Mouse (Mus musculus) lung, adult 2 months (tissue): Measurements from ENCODE around the gene Gorab. TPM values are rescaled to one million over a fixed set of nuclear protein-coding genes. Genes with fewer than 3 reads are reported as not detected.

Experiments
- DNase-seq: peaks from one replicate; pipeline ENCODE4 v3.0.0; 2022
- H3K4me1 ChIP-seq: fragments of 200-500 bp; 2 replicates; pipeline ENCODE4 v1.6.1; 2011; ENCODE audit warnings: low read length; ENCODE audit not compliant: control insufficient read depth, insufficient read depth
- H3K4me3 ChIP-seq: fragments of 200-500 bp; replicated peaks from 2 replicates; pipeline ENCODE3; 2011; ENCODE audit warnings: low read depth, mild to moderate bottlenecking, control low read depth, low read length; ENCODE audit errors: extremely low read depth
- CTCF ChIP-seq: fragments of 200-500 bp; IDR thresholded peaks from 2 replicates; pipeline ENCODE4 v1.5.1; 2011; ENCODE audit warnings: mild to moderate bottlenecking, low read length, control low read depth; ENCODE audit not compliant: insufficient read depth
- POLR2A ChIP-seq: fragments of 200-500 bp; IDR thresholded peaks from 2 replicates; pipeline ENCODE4 v1.6.1; 2011; ENCODE audit warnings: low read depth, mild to moderate bottlenecking, control low read depth, low read length, borderline replicate concordance; ENCODE audit errors: extremely low read depth
- WGBS: fragments of 180-500 bp; shearing (Covaris S2); methylation state at CpG from one replicate; pipeline ENCODE4 v1.1.7; 2018; 5-methylcytosine and 5-hydroxymethylcytosine counted together
- polyA plus RNA-seq: library from polyadenylated mRNA; depleted of rRNA; stranded (reverse); fragments of >200 nt; gene quantifications from 2 replicates; pipeline ENCODE4 v1.2.3, GENCODE M21; 2012

Gene Gorab
- polyA plus RNA-seq, 1 experiment, result 2.1 TPM

DNA sequence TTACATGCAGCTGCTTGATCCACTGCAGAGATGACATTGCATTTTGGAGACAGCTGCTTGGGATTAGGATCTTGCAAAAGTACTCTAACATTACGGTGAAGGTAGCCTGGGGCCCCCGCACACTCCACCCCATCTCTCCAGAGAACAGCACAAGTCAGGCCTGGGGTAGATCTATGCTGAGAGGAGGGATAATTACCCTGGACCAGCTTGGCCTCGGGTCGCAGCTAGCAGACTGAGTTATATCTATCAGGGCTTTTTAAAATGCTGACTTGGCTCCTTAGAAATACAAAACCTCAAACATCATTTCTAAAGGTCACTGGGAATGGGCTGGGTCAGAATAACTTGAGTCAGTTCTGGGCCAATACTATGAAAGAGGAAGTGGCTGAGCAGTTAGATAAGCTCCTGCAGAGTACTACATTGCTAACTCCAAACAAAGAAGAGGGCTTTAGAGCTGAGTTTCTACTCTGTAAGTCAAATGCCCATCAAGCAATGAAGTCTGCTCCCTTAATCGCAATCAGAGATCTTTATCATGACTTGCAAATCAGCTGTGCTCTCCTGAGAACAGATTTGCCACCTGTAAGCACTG lies 19.9 kb downstream of the Gorab start:
- no peak for DNase-seq
- H3K4me1 ChIP-seq, result no peaks in the 10 kb centered on the region; the same call in 1 of the 2 replicates
- no peak for TF ChIP-seq CTCF
- TF ChIP-seq POLR2A, result no peak
- 52% methylated on average over 5 of the region's 5 CpGs for WGBS
- no peak overlapping the region for H3K4me3 ChIP-seq

DNA sequence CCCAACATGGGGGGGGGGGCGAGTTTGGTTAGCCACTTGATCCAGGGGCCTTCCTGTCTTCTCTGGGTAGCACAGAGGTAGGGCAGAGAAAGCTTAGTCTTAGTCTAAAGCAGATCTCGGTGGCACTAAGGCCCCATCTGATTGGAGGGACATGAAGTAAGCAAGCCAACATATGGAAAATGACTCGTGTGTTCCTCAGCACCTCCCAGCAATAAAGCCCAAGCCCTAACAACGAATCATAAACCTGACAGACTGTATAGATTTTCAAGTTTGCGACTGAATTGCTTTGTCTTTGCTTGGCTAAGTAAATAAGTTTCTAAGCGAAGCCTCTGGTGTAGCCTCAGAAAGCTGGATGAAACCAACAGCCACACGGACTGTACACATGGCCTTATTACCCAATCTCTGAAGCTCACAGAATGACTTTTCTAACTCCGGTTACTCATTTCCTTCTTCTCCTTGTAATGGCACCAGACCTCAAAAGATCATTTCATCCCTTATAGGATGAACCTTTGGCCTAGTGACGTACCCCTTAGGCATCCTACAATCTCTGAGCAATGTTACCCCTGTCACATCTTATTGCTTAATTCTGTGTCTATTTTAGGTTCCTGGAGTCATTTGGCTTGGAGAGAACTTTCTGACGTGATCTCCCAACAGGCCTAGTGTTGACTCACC lies 21.3 kb downstream of the Gorab start:
- no peak for DNase-seq
- Histone ChIP-seq H3K4me1 (no peaks in the 10 kb centered on the region; the same call in 1 of the 2 replicates), H3K4me3 (no peak overlapping the region)
- 83% methylated on average over 10 of the region's 10 CpGs for WGBS
- no peak for TF ChIP-seq CTCF
- no peak for TF ChIP-seq POLR2A

DNA sequence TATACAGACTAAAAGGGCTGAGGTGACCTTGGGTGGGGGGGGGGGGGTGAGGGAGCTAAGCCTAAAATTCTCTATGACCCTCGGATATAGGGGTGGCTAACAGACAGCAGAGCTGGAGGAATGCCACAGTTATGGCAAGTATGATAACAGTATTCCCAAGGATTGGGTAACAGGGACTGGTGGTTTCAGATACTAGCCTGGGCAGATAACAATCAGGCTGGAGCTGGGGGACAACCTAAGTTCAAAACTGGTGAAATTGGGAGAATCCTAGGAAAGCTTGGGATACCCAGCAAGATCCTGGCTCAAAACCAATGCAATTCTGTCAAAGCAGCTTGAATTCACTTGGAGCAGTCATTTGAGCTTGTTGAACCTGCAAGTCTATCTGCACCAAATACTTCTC lies 22.9 kb downstream of the Gorab start:
- WGBS, result 50% methylated on average over 1 of the region's 1 CpGs
- Histone ChIP-seq H3K4me3 (no peak overlapping the region), H3K4me1 (no peaks in the 10 kb centered on the region; the same call in 1 of the 2 replicates)
- no peak for TF ChIP-seq CTCF
- TF ChIP-seq POLR2A, result no peak
- no peak for DNase-seq

DNA sequence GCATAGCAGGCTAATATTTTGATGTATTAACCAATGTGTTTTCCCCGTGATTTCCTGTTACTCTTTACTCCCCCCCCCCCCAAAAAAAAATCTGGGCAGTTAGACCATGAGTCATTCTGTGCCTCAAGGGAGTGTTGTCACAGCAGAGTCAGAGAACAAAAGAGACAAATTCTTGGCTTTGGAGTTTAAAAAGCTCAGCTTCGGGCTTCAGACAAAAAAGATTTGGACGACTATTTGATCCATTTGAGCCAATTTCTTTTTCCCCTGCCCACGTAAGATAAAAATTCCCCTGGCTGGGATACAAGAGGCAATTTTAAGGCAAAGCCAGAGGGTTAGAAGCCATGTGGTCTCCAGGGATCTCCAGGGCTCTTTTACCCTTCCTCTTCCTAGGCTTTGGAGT lies 23.4 kb downstream of the Gorab start:
- no peak for DNase-seq
- WGBS, result 36% methylated on average over 4 of the region's 4 CpGs
- H3K4me1 ChIP-seq, result no peaks in the 10 kb centered on the region; the same call in 1 of the 2 replicates
- no peak for TF ChIP-seq CTCF
- TF ChIP-seq POLR2A, result no peak
- H3K4me3 ChIP-seq, result no peak overlapping the region

DNA sequence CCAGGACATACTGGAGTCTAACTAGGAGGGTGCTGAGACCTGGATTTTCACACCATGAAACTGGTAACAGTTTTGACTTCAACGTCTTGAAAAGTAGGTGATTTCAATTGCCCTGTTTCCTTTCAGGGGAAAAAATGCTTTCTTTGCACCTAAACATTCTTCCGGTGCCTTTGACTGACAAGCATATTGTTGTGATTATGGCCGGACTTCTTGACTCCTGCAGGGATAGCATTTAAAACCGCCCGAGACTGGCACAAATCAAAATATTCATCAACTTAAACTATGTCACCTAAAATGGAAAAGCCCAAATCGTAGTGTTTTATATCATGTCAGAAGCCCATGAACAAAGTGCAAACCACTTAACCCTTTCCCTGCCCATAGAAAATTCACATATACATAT lies 25.5 kb downstream of the Gorab start:
- Histone ChIP-seq H3K4me3 (no peak overlapping the region), H3K4me1 (no peaks in the 10 kb centered on the region; the same call in 1 of the 2 replicates)
- 66% methylated on average over 6 of the region's 6 CpGs for WGBS
- no peak for TF ChIP-seq POLR2A
- no peak for TF ChIP-seq CTCF
- DNase-seq, result no peak

DNA sequence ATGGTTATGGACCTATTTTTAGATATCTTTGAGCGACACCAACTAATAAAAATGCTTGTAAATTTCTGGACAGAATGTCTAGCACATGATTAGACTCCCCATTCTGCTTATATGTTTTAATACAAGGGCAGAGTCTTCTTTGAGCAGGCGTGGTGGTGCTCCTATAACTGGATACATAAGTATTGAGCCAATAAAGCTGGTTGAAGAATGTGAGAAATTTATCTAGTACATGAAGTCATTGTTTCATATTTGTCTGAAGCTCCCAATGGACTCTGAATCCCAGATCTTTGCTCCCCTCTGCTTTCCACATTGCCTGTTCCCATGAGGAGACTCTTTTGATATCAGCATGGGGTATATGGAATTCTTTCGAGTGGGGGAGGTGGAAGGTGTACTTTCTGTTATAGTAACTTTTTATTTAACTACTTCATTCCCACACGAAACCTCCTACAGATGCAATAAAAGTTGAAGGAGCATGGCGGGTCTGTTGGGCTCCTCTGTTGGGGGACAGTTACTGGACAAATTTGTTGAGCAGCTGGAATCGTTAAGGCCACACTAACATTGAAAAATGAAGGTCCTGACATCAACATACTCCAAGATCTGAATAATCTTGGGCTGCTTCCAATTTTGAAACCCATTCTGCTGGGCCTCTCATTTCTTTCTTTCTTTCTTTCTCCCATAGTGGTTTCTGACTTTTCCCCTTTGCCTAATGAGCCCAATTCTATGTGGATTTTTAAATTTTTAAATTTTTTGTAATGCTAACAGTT lies 26.5 kb downstream of the Gorab start:
- DNase-seq, result no peak
- no peak overlapping the region for H3K4me3 ChIP-seq
- no peaks in the 10 kb centered on the region; the same call in 1 of the 2 replicates for H3K4me1 ChIP-seq
- 65% methylated on average over 6 of the region's 6 CpGs for WGBS
- TF ChIP-seq CTCF, result no peak
- TF ChIP-seq POLR2A, result no peak

DNA sequence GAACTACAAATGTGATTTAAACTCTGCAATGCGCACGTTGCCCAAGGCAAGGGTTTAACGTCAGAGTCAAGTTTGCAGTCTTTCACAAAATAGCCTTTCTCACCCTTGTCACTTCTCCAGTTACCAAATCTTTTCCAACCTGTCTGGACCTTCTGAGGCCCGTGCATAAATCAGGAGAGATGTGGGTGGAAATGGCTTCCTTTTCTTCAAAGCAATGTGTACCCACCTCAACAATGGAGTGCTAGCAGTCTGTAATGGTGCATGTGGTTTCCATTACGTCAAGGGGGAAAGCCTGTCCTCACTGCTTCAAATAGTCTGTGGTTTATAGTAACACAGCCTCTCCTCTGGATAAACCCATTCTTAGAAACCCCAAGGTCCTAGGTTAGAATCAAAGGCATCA lies 29.0 kb downstream of the Gorab start:
- no peak for TF ChIP-seq CTCF
- TF ChIP-seq POLR2A, result no peak
- no peak for DNase-seq
- WGBS, result 68% methylated on average over 5 of the region's 5 CpGs
- H3K4me3 ChIP-seq, result no peak overlapping the region
- no peaks in the 10 kb centered on the region for H3K4me1 ChIP-seq

DNA sequence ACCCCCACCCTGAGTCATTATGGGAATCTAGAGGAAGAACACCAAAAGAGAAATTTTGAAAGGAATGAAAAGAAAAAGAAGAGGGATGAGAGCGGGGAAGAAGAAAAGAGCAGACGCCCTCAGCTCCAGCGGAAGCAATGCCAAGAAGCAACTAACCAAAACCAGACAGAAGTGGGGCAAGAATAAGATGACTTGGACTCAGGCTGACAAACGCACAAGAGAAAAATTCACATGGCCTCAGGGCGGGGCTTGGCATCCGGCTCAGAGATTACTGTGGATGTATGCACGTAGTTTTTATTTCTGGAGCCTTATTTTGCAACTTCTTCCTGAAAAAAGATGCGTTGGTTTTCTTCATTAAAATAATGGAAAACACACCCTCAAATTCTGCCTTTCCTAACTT lies 41.3 kb downstream of the Gorab start:
- DNase-seq, result no peak
- H3K4me1 ChIP-seq, result no peaks in the 10 kb centered on the region
- WGBS, result 54% methylated on average over 8 of the region's 8 CpGs
- no peak for TF ChIP-seq POLR2A
- no peak for TF ChIP-seq CTCF
- H3K4me3 ChIP-seq, result no peak overlapping the region

DNA sequence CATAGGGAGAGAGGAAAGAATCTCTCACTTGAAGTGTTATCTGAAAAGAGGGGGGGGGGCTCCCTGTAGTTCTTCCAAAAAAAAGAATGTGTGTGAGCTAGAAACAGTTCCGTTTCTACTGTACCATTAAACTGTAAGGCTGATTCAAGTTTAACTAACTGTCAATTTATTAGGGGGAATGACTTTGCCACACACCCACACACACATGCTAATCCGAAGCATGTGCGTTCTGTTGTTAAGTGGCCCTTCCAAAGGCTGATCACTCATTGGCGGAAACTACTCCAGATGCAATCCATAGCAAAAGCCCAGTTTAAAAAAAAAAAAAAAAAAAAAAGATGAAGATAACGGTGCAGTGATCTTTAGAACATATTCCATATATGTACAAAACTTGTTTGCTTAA lies 42.1 kb downstream of the Gorab start:
- no peak overlapping the region for H3K4me3 ChIP-seq
- no peak for DNase-seq
- 56% methylated on average over 5 of the region's 5 CpGs for WGBS
- H3K4me1 ChIP-seq, result no peaks in the 10 kb centered on the region
- TF ChIP-seq CTCF (no peak), POLR2A (no peak)
